Mouse (Mus musculus): ENCODE results near the gene S100a3.
A peak's percentile ranks its signal among the peaks of the same experiment; 100 is the strongest.

Gene S100a3

DNA sequence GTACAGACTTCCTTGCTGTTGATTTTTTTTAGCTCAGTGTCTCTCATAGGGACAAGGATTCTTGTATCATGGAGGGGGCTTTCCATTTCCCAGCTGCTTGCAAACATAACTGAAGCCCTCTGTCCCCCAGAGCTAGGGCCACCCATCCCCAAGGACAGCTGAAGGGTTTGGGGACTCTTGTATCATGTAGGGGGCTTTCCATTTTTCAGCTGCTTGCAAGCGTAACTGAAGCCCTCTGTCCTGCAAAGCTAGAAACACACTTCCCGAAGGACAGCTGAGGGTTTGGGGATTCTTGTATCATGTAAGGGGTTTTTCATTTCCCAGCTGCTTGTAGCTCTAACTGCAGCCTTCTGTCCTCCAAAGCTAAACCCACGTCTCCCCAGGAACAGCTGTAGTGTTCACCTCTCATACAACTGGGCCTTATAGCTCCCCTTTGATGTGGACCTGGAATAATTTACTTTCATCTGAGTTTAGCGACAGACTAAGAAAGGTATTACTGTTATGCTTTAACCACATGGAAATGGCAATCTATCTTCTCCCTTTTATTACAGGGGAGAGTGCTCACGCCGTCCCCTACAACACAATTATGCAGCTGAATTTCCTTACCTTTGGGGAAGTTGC lies at the start of gene S100a3:
Gene S100a3, plus strand, starts transcription at position 571 of the 621 bp plus-strand sequence.
- DNase-seq (ENCODE audit: low read depth, low spot score) = no peak

- DNase-seq (ENCODE audit: low read depth, low spot score) = no peak
These were observed 48.1 kb upstream of the S100a3 start for GRCm38 (mm10) chr3:90512276-90512675.

- no peak for DNase-seq (ENCODE audit: low read depth, low spot score)
These were observed 47.3 kb upstream of the S100a3 start for GRCm38 (mm10) chr3:90512948-90513642.

DNA sequence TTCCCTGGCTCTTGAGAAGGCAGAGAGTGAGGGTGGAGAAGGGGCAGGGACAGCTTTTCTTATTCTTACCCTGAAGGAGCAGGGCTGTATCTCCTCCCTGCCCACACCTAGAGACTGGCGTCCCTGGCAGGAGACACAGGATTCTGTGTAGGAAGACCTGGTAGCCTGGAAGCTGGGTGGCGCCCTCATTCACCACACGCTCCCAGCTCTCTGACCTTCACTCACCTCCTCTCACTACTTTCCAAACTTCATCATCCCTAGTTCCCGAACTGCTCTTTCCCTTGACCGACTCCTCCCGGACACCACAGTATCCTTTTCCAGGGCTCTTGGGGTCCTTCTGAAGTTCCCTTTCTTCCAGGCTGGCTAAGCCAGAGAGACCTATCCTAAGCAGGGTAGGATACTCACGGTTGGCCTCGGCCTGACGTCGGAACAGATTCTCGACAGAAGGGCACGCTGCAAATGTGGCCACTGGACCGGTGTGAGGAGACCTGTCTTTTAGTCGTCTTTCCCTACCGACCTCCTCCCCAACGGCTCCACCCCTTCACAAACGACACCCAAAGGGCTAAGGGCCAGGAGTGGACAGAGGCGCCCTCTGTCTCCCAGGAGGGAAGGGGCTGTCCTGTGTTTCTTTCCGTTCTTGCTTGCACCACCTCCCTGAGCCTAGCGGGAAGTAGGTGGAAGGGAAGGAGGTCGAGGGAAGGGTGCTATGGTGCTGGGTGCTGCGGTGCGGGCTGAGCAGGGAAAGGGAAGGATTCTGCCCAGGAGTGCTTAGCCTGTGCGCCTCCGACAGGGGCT lies 46.4 kb upstream of the S100a3 start, which contains the start of the genes S100a1 and S100a13:
Gene S100a1, minus strand, starts transcription at position 597 of the 795 bp plus-strand sequence.
Gene S100a13, plus strand, starts transcription at position 640 of the 795 bp plus-strand sequence.
- no peak for DNase-seq (ENCODE audit: low read depth, low spot score)

- no peak for DNase-seq (ENCODE audit: low read depth, low spot score)
These were observed 45.7 kb upstream of the S100a3 start for GRCm38 (mm10) chr3:90514691-90515090.

- DNase-seq (ENCODE audit: low read depth, low spot score) = no peak
These were observed 45.1 kb upstream of the S100a3 start for GRCm38 (mm10) chr3:90515242-90515641.

- no peak for DNase-seq (ENCODE audit: low read depth, low spot score)
These were observed 44.6 kb upstream of the S100a3 start for GRCm38 (mm10) chr3:90515789-90516188.

DNA sequence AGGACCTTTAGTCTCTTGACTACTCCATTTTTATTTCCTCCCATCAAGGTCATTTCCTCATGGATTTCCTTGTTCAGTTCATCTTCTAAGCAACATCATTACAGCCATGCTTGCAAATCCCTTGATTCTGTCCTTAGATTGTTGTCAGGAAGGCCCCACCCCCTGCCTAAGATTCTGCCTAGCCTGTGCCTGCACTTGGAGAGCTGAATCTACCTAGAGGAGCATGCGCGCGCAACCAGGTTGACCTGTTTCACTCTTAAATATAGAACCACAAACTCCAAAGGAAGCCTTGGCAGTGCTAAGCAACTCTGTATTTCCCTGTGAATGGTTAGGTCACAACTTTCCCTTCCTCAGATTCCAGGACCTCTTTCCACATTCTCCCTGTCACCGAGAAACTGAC lies 42.7 kb upstream of the S100a3 start:
- DNase-seq (ENCODE audit: low read depth, low spot score) = no peak

DNA sequence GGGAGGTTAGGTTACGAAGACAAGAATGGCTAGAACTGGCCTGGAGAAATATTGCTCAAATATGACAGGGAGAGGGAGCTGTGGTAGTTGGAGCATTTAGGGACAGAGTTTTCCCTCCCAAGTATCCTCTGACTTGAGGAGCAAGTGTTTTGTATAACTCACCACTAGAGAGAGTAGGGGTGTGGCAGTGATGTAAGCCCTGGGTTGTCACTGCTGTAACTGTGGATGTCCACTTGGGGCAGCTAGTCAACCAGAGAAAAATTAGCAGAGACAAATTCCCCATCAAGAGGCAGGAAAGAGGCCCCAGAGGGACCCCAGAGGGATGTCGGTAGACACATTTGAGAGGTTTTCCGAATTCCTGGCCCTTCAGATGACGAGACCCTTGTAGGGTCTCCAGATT lies 35.0 kb upstream of the S100a3 start:
- DNase-seq (ENCODE audit: low read depth, low spot score) = peak; percentile 64

DNA sequence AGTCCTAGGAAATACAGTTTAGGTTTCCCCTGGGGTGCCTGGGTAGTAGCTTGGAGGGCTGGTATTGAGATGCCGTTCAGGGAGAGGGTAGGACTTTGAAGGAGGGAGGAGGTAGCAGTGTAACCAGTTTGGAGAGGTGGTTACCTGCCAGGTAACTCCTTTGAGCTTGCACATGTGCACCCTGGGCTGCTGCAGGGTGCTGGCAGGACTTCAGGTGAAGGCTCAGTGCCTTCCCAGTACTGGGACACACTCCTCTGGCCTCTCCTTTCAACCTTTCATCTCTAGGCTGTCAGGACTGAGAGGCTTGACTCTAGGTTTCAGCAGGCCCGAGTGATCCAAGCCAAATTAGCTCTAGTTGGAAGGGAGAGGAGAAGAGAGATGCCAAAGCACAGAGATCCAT lies 34.3 kb upstream of the S100a3 start:
- DNase-seq (ENCODE audit: low read depth, low spot score) = no peak

- DNase-seq (ENCODE audit: low read depth, low spot score) = no peak
These were observed 33.8 kb upstream of the S100a3 start, which contains the start of gene S100a14 for GRCm38 (mm10) chr3:90526580-90526979. Gene S100a14 (plus strand): TSS chr3:90526856.

- no peak for DNase-seq (ENCODE audit: low read depth, low spot score)
These were observed 33.0 kb upstream of the S100a3 start for GRCm38 (mm10) chr3:90527291-90527873.

DNA sequence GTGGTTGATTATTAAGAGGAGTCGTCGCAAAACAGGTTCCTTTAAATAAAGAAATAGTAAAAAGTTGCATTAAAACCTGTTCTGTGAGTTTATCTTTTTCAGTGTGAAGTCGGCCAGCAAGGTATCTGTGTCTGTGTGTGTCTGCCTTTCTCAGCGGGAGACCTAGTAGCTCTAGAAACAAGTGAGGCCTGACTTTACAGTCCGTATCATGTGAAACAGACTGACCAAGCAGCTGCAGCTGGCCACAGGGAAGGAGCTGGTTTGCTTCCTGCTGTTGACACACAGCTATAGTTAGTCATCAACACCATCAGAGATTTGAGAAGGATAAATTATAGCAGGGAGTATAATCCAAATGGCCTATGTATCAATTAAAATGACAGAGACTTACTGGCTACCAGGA lies 28.7 kb upstream of the S100a3 start:
- DNase-seq (ENCODE audit: low read depth, low spot score) = no peak

GRCm38 (mm10) chr3:90535446-90535845 lies 24.9 kb upstream of the S100a3 start:
- no peak for DNase-seq (ENCODE audit: low read depth, low spot score)

- DNase-seq (ENCODE audit: low read depth, low spot score) = no peak
These were observed 23.1 kb upstream of the S100a3 start, which contains the start of gene S100a16 for GRCm38 (mm10) chr3:90537141-90537904. Gene S100a16 (plus strand): TSS chr3:90537254.

DNA sequence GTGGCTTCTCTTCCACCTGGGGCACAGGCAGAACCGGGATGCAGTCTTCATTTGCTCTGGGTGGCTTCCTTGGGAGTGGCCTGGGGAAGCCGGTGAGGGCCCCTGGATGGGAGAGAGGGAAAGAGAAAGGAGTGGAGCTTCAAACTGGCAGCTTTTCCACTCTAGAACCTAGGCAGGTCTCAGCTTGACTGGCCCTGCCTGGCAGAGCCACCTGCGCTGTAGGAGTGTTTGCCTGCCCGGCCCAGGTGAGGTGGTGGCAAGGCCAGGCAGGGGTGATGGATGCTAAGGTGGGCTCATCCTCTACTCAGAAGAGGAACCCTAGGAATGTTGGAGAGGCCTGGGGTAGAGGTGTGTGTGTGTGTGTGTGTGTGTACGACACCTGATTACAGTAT lies 22.5 kb upstream of the S100a3 start:
- DNase-seq (ENCODE audit: low read depth, low spot score) = no peak

GRCm38 (mm10) chr3:90540904-90541303 lies 19.5 kb upstream of the S100a3 start:
- DNase-seq (ENCODE audit: low read depth, low spot score) = peak; percentile 47

DNA sequence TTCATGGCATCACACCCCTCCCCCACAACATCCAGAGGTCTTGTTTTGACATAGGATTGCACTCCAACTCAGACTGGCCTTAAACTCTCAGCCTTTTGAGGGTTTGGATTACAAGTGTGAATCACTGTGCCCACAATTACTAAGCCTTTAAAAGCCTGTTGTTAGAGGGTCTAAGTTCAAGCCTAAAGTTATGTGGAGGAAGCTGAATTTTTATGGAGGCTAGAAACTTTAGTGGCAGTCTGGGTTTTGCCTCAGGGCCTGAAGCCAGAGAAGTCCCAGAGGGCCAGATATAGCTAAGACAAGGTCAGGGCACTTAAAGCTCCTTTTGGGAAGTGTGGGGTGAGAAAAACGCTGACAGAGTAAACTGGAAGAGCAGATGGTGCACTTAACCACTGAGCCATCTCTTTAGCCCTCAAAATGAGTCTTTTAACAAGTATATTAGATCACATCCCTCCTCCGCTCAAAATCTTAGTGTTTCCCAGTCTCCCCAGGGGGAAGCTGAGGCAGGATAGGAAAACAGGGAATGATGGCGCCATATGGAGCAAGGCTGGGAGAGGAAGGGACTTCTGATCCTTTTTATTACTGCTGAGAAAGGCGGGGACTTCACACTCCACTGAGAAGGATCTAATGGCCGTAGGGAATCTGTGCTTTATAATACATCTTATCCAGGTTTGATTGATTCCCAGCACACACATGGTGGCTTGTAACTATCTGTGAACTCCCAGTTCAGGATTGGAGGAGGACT lies 10.5 kb upstream of the S100a3 start:
- DNase-seq (ENCODE audit: low read depth, low spot score) = no peak

GRCm38 (mm10) chr3:90550421-90550790 lies 10.0 kb upstream of the S100a3 start:
- no peak for DNase-seq (ENCODE audit: low read depth, low spot score)

- DNase-seq (ENCODE audit: low read depth, low spot score) = no peak
These were observed 8.1 kb upstream of the S100a3 start for GRCm38 (mm10) chr3:90552231-90552630.

Measured in telencephalon, adult 2 months (tissue).